Mouse (Mus musculus) splenic B cell, adult 2 months (primary cell): ENCODE results near the gene Mid1.
A peak's percentile ranks its signal among the peaks of the same experiment; 100 is the strongest.

ENCODE experiments used
- DNase-seq: peaks from one replicate; pipeline ENCODE4 v3.0.0-alpha.2; 2011; ENCODE audit warnings: low read depth, low spot score
- H3K27me3 ChIP-seq: 2 replicates; pipeline ENCODE4 v1.6.1; 2012; ENCODE audit warnings: mild to moderate bottlenecking, low read length, moderate library complexity, mixed read lengths; ENCODE audit not compliant: control insufficient read depth, poor library complexity, insufficient read depth, severe bottlenecking
- H3K36me3 ChIP-seq: 2 replicates; pipeline ENCODE4 v1.6.1; 2012; ENCODE audit warnings: mild to moderate bottlenecking, low read length, moderate library complexity, mixed read lengths; ENCODE audit not compliant: control insufficient read depth, poor library complexity, insufficient read depth, severe bottlenecking

The Mid1 gene

DNA sequence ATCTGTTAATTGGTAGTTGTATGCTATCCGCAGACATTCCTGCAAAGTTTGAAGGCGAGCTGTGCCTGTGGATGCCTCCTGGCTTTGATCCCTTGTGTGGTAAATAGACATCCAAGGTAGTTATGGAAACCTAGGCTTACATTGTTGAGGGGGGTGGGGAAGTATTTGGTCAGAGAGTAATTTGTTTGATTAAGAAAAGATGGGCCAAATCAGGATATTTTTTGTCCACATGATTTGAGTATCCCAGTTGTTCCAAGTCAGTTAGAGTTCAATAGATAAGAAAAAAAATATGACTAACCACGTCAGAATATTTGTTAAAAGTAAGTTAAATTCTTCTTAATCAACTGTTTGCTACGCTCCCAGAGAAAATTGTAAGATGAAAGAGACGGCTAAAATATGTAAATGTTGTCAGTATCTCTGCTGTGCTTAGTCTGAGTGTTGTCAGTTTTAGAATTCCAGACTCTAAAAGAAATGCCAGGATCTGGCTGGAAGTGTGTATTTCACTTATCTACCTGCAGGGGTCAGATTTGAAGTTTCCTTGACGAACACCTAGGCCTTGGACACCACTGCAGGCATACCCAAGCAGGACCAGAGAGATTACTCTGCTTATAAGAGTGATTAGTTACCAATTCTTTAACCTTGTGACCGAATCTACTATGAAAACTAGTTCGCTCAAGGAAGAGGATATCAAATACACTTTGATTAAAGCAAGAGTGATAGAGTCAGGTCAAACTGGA, 198.7 kb downstream of the Mid1 start:
- Histone ChIP-seq H3K27me3 (no peaks in the 10 kb centered on the region), H3K36me3 (no peaks in the 10 kb centered on the region)
- peak; percentile 17 for DNase-seq

DNA sequence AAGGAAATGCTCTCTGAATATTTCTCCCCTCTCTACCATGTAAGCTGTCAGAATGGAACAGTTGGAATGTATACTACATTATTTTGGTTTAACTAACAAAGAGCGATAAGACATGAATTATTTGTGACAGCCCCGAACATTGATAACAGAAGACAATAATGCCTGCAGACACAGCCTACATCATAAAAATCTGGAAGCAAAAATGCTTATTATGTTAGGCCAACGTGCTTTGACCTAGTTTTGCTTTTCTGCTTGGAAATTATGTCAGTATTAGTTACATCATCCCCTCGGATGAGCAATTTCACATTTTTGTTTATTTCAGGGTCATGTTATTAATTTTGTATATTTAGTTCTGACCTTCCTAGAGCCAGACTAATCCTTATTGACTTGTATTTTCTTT, 205.5 kb downstream of the Mid1 start:
- no peak for DNase-seq
- Histone ChIP-seq H3K27me3 (no peaks in the 10 kb centered on the region), H3K36me3 (no peaks in the 10 kb centered on the region)

DNA sequence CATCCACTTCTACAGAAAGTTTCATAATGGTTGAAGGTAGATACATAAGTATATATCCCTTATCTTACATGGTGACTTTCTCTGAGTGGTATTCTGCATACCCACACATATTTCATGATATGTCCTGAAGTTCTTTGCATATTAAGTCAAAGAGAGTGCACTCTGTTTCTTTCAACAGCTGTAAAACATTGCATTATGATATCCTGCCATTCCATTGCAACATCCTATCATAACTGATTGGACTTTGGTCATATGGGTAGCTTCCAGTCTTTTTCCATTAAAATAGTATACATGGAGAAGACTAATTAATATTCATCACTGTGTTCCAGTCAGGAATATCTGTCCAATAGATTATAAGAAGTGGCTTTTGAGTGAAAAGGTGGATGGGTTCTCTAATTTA, 207.1 kb downstream of the Mid1 start:
- H3K36me3 ChIP-seq: no peaks in the 10 kb centered on the region
- no peaks in the 10 kb centered on the region for H3K27me3 ChIP-seq
- DNase-seq: no peak

DNA sequence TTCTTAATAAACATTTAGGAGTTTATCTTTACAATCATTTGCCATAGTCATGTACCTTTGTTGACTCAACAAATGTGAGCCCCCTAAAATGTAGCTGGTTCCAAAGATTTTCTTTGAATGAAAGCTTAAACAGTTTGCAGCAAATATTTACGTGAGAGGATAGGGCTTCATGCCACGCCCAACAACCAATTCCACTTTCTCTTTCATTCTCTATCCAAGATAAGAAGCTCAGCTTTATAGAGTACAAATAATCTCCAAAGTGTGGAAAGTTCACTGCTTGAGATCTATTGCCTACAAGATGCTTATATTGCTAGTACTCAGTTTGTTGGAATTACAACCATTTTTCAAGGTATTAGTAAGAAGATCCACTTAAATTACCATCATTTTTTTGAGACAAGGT, 207.6 kb downstream of the Mid1 start:
- no peak for DNase-seq
- H3K36me3 ChIP-seq: no peaks in the 10 kb centered on the region
- no peaks in the 10 kb centered on the region for H3K27me3 ChIP-seq

DNA sequence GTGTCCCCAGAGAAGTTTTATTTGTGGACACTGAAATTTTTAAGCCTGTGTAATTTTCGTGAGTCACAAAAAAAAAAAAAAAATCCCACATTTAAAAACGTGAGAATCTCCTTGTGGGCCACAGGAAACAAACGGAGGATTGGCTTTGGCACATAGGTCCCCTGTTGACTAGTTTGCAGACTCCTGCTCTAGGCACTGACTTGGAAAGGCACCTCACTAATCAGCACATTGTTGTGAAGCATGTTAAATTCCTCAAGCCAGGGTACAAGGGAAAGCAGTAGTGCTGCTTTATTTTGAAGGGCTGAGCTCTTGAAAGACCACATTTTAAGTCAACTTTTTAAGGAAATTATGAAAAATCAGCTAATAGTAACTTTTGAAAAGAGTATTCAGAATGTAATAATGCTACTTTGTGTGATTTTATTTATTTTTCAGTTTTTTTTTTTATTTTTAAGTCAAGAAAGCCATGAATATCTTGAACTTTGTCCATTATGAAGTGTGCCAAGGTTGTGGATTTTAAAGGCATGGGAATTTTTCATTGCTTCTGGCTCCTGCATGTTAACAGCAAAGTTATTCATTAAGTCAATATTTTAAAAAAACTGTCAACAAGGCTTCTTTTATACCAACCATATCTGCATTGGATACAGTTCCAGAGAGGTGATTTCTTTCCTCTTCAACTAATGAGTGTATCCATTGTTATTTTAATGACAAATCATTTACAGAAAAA, 214.4 kb downstream of the Mid1 start:
- Histone ChIP-seq H3K36me3 (no peaks in the 10 kb centered on the region), H3K27me3 (no peaks in the 10 kb centered on the region)
- DNase-seq: no peak

DNA sequence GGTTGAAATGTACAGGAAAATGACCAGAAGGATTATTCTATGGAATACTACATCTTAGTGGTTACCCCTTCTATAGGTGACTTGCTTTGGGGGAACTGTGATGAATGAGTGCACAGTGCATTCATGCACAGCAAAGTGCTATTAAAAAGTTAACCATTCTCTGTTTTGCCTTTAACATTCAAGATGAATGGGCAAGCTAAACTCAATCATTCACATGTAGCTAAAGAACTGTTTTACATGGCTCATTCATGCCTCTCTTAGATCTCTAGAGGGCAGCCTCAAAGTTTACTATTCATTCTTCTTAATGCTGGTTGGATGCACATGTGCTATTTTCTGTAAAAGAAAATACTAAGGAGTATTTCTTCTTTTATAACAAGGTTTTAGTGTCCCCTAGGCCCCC, 217.9 kb downstream of the Mid1 start:
- no peak for DNase-seq
- no peaks in the 10 kb centered on the region for H3K27me3 ChIP-seq
- no peaks in the 10 kb centered on the region for H3K36me3 ChIP-seq

DNA sequence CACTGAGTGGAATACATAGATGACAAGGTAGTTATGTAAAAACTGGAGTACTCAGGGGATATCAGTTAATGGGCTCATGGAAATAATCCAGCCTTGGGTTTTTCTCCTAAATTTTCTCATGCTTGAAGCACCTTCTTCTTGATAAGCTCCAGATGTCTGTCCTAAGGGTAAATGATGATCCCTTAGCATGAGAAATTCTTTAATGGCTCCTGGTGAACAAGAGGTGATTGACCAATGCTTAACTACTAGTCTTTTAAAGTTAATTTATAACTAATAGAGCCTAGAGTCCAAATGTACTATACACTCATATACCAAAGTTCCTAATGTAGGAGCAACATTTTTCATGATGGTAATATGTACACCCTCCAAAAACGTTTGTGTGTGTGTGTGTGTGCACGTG, 218.7 kb downstream of the Mid1 start:
- DNase-seq: no peak
- H3K36me3 ChIP-seq: no peaks in the 10 kb centered on the region
- no peaks in the 10 kb centered on the region for H3K27me3 ChIP-seq

DNA sequence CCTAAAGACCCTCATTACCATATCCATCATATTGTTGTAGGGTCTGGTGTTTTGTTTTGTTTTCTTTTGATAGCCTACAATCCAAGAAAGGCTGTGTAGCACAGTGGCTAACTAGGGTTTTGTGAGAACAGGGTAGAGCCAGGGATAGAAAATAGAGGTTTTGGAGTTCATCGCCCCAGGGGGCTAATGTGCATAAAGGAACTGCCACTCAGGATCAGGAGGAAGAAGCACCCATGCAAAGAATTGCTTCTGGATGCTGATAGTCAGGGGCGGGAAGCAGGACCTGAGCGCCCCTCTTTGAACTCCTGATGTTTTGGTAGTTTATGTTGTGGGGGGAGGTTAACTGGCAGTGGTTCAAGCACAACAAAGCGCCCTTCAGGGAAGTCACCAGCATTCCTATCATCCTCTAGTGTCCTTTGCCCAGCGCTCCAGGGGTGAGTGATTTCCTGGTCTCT, 221.1 kb downstream of the Mid1 start:
- no peaks in the 10 kb centered on the region for H3K27me3 ChIP-seq
- no peaks in the 10 kb centered on the region for H3K36me3 ChIP-seq
- no peak for DNase-seq

DNA sequence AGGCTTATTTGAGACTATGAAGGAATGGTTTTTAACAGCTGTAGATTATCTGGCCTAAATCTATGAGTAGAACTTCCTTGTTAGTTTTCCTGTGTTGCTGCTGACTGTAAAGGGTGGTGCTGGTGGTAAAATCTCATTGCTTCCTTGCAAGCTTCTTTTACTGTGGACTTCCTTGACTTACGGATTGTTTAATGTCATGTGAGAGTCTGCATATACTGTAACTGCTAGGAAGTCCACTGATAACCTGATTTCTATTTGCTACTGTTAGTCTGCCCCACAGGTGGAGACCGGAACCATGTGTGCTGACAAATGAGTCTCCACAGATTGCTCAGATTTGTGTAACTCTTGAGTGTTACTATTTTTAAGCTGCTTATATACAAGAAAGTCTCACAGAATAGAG, 224.9 kb downstream of the Mid1 start:
- Histone ChIP-seq H3K27me3 (no peaks in the 10 kb centered on the region), H3K36me3 (no peaks in the 10 kb centered on the region)
- DNase-seq: no peak

DNA sequence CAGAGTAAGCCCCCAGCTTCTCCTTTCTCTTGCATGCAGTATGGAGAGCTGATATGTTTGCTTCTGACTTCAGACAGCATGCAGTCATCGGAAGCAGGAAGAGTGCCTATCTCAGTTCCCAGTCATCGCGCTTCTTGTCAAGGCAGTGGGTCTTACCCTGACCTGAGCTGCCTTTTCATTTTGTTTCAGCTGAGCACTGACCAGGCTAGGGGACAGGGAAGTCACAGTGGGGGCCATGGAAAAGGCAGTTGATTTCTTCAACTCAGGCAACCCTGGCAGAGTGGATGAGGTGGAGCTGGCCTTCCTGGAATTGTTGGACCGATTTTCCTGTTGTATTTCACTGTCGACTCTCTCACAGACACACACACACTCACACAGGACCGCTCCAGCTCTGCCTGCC, 230.7 kb downstream of the Mid1 start:
- H3K27me3 ChIP-seq: no peaks in the 10 kb centered on the region
- no peak for DNase-seq
- no peaks in the 10 kb centered on the region for H3K36me3 ChIP-seq

DNA sequence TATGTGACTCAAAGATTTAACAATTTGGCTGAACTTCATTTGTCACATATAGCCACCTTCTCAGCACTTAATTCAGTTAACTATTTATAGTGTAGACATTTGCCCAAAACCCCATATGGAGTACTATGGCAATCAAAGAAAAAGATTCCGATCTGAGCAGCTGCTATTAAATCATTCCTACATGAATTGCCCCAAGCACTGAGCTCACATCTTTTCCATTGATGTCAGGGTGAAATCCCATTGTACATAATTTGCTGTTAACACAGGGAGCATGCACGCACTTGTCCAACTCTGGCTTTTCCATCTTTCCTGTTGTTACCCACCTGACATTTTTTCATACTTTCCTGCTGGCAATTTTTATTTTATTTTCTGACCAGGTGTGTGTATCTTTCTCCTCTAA, 237.5 kb downstream of the Mid1 start:
- H3K36me3 ChIP-seq: no peaks in the 10 kb centered on the region
- H3K27me3 ChIP-seq: no peaks in the 10 kb centered on the region
- no peak for DNase-seq

DNA sequence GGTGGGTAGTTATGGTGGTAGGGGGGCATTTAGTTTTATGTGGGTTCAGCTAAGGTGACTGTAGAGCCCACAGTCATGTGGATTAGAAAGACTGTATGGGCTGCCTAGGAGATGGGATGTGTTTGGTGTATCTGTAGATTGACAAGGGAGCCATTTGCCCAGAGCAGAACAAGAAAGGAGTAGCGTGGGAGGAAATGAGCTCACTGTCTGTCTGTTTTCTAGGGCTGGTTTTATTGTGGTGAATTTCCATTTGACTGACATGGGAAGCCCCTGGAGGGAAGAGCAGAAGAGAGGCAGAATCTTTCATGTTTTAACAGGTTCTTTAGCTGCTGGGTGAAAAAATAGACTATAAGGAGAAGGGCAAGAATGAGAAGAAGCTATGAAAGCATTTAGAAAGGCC, 238.4 kb downstream of the Mid1 start:
- H3K36me3 ChIP-seq: no peaks in the 10 kb centered on the region
- no peaks in the 10 kb centered on the region for H3K27me3 ChIP-seq
- DNase-seq: no peak

DNA sequence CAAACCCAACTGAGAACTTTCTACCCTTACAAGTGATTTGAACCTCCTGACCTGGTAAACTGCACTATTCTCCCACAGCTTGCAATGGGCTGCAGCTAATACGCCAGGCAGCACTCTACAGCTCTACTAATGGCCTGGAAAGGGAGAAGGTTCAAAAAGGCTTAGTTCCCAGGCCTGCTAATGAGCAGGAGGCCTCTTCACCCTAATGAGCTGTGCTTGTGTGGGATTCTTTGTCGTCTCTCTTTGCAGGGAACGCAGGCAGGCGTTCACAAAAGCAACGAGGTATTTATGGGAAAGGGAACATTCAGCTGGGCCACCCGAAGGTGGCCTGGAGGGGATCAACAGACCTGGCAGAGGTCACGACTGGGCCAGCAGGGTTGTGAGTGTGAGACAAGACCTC, 240.6 kb downstream of the Mid1 start:
- Histone ChIP-seq H3K27me3 (no peaks in the 10 kb centered on the region), H3K36me3 (no peaks in the 10 kb centered on the region)
- DNase-seq: no peak

DNA sequence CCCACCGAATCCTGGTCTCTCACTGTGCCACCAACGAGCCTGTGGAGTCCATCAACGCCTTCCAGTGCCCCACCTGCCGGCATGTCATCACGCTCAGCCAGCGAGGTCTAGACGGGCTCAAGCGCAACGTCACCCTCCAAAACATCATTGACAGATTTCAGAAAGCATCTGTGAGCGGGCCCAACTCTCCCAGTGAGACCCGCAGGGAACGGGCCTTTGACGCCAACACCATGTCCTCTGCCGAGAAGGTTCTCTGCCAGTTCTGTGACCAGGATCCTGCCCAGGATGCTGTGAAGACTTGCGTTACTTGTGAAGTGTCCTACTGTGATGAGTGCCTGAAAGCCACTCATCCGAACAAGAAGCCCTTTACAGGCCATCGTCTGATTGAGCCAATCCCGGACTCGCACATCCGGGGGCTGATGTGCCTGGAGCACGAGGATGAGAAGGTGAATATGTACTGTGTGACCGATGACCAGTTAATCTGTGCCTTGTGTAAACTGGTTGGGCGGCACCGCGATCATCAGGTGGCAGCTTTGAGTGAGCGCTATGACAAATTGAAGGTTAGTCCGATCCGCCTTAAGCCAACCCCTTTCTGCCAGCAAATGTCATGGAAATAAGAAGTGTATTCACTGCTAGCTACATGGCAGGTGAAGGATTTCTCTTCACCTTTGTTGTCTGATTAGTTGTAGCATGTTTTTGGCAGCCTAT, 242.3 kb downstream of the Mid1 start:
- H3K27me3 ChIP-seq: no peaks in the 10 kb centered on the region
- H3K36me3 ChIP-seq: no peaks in the 10 kb centered on the region
- no peak for DNase-seq

DNA sequence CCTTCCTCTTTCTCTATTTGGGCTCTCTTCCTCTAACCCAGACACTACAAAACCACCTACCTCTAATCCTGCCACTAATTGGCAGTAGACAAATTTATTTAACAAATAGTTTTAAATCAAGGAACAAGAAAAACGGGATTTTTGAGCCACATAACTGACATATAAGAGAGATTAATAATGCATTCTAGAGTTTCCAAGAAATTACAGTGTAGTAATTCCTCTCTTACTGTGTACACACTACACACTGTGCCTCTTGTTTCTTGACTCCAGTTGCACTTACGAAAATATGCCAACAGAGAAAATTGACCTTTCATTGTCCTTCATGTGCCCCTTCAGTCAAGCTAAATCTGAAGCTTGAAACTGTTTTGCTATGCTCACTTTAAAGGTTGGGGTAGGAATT, 245.9 kb downstream of the Mid1 start:
- DNase-seq: no peak
- no peaks in the 10 kb centered on the region for H3K36me3 ChIP-seq
- no peaks in the 10 kb centered on the region for H3K27me3 ChIP-seq
